Comparison of ENCODE assay signal across 9 mouse cellular contexts in genomic region chr6:124260198-124260931, GRCm38 (mm10). TPM values are rescaled to one million over a fixed set of nuclear protein-coding genes. Genes with fewer than 3 reads are reported as not detected.
A peak's percentile ranks its signal among the peaks of the same experiment; 100 is the strongest.
DNase-seq lines count a peak whose midpoint lies in the region; ATAC-seq and TF ChIP-seq lines count a peak whose summit lies in the region.
"Had no signal": no experiment of that assay in that cellular context is flagged by ENCODE, and none has a peak within 500 bp of the region (broad histone marks: within the 10 kb centered on the region; RNA-seq: fewer than 3 reads in every experiment).

No protein-coding gene starts in this region.

- H3K9me3 ChIP-seq in limb, embryonic 11.5 days (ENCODE audit: control insufficient read depth, low read length), result no peaks in the 10 kb centered on the region
- H3K9me3 ChIP-seq in midbrain, embryonic 15.5 days, result no peaks in the 10 kb centered on the region
- H3K9me3 ChIP-seq: embryonic facial prominence, embryonic 15.5 days had no signal

- 18% methylated on average over 14 of the region's 14 CpGs for WGBS in kidney, adult 2 months
- WGBS in limb, embryonic 11.5 days, result 32% methylated on average over 11 of the region's 14 CpGs
- WGBS in midbrain, embryonic 15.5 days, result 31% methylated on average over 10 of the region's 14 CpGs

- TF ChIP-seq CTCF in kidney, adult 2 months (conservative IDR thresholded peaks at IDR 0.05; ENCODE audit: insufficient read depth, insufficient read length, low read depth, low read length), result peak; percentile 87

- no peak overlapping the region for H3K4me2 ChIP-seq in limb, embryonic 11.5 days (ENCODE audit: low read depth, severe bottlenecking)
- no peak overlapping the region for H3K4me2 ChIP-seq in midbrain, embryonic 15.5 days
- H3K4me2 ChIP-seq: embryonic facial prominence, embryonic 15.5 days had no signal

- no peak for TF ChIP-seq POLR2A in kidney, adult 2 months (IDR thresholded peaks at IDR 0.05; ENCODE audit: low read depth, low read length)

- H3K4me1 ChIP-seq in kidney, adult 2 months (ENCODE audit: control insufficient read depth, insufficient read depth, low read length), result no peaks in the 10 kb centered on the region
- H3K4me1 ChIP-seq in limb, embryonic 11.5 days (ENCODE audit: control insufficient read depth, insufficient read depth, low read length), result 0 out of 2 replicates have a peak, but pooled peaks cover 2% of the 10 kb centered on the region
- H3K4me1 ChIP-seq in midbrain, embryonic 15.5 days, result no peaks in the 10 kb centered on the region
- H3K4me1 ChIP-seq: embryonic facial prominence, embryonic 15.5 days had no signal

- peak; percentile 84 for ATAC-seq in granulocyte monocyte progenitor cell, adult 5-6 weeks (replicated peaks; ENCODE audit: poor library complexity, severe bottlenecking)
- ATAC-seq in limb, embryonic 11.5 days (ENCODE audit: insufficient number of reproducible peaks, low FRiP score, low TSS enrichment, low read depth), result peak; percentile 46; the same call in 1 of the 2 replicates
- ATAC-seq in midbrain, embryonic 15.5 days (replicated peaks), result peak; percentile 93

- peak; percentile 50 for DNase-seq in urinary bladder, postnatal 25 days (ENCODE audit: low spot score)
- DNase-seq in urinary bladder, postnatal 4 days (ENCODE audit: low spot score in 2 of 2), result no peak
- DNase-seq in cerebellum, postnatal 4 days (ENCODE audit: low spot score in 2 of 2), result peak; percentile 45 to 82
- DNase-seq in kidney, adult 2 months, result peak; percentile 41
- peak; percentile 87 for DNase-seq in limb, embryonic 11.5 days (ENCODE audit: low spot score)
- DNase-seq in spleen, postnatal 4 days (ENCODE audit: low spot score in 2 of 2), result peak; percentile 53 to 85

- H3K9ac ChIP-seq in limb, embryonic 11.5 days (ENCODE audit: low read length), result no peak overlapping the region
- H3K9ac ChIP-seq in midbrain, embryonic 15.5 days, result no peak overlapping the region; the same call in 1 of the 2 replicates
- H3K9ac ChIP-seq: embryonic facial prominence, embryonic 15.5 days had no signal

- H3K4me3 ChIP-seq in kidney, adult 2 months (ENCODE audit: insufficient read depth, low read depth, low read length), result no peak overlapping the region
- H3K4me3 ChIP-seq in limb, embryonic 11.5 days (ENCODE audit: low read depth, low read length), result no peak overlapping the region
- no peak overlapping the region for H3K4me3 ChIP-seq in midbrain, embryonic 15.5 days
- H3K4me3 ChIP-seq: embryonic facial prominence, embryonic 15.5 days had no signal

- no peaks in the 10 kb centered on the region for H3K27me3 ChIP-seq in kidney, adult 2 months (replicated peaks; ENCODE audit: control insufficient read depth, insufficient read depth, low read length)
- no peaks in the 10 kb centered on the region for H3K27me3 ChIP-seq in limb, embryonic 11.5 days (ENCODE audit: control insufficient read depth, insufficient read depth, low read length)
- no peaks in the 10 kb centered on the region for H3K27me3 ChIP-seq in midbrain, embryonic 15.5 days (replicated peaks)
- H3K27me3 ChIP-seq: embryonic facial prominence, embryonic 15.5 days had no signal

- H3K27ac ChIP-seq in kidney, adult 2 months (ENCODE audit: insufficient read depth, low read depth, low read length), result no peak overlapping the region
- no peak overlapping the region for H3K27ac ChIP-seq in limb, embryonic 11.5 days (replicated peaks; ENCODE audit: low read depth, low read length)
- H3K27ac ChIP-seq in midbrain, embryonic 15.5 days, result no peak overlapping the region
- H3K27ac ChIP-seq: embryonic facial prominence, embryonic 15.5 days had no signal

- H3K36me3 ChIP-seq in kidney, adult 2 months (ENCODE audit: control insufficient read depth, insufficient read depth, low read length), result no peaks in the 10 kb centered on the region
- H3K36me3 ChIP-seq in limb, embryonic 11.5 days (ENCODE audit: control insufficient read depth, insufficient read depth, low read length), result no peaks in the 10 kb centered on the region
- no peaks in the 10 kb centered on the region for H3K36me3 ChIP-seq in midbrain, embryonic 15.5 days (replicated peaks)
- H3K36me3 ChIP-seq: embryonic facial prominence, embryonic 15.5 days had no signal

RNA-seq across cellular contexts. Expression of gene Vmn2r27, which starts 28.7 kb away (rescaled TPM):
- not detected in 2 replicates for total RNA-seq in granulocyte monocyte progenitor cell, adult 5-6 weeks (2014; fragmentation: Nextera tagmentation)
- not detected in 2 replicates for total RNA-seq in granulocyte monocyte progenitor cell, adult 5-6 weeks (2017)
- not detected in 2 replicates for polyA plus RNA-seq in kidney, adult 2 months (2012; rRNA removed)
- polyA plus RNA-seq in limb, embryonic 11.5 days (2014; fragmentation: Nextera tagmentation; extraction: Ambion mirVana), result not detected in 2 replicates
- not detected in 2 replicates for polyA plus RNA-seq in midbrain, embryonic 15.5 days (2015; fragmentation: Nextera tagmentation; extraction: Ambion mirVana)
- polyA plus RNA-seq: embryonic facial prominence, embryonic 15.5 days had no signal

RNA-seq across cellular contexts. Expression of gene Cd163, which starts 44.1 kb away (rescaled TPM):
- total RNA-seq in granulocyte monocyte progenitor cell, adult 5-6 weeks (2014; fragmentation: Nextera tagmentation), result 1.2 and 2.9 TPM in 2 replicates
- total RNA-seq in granulocyte monocyte progenitor cell, adult 5-6 weeks (2017), result 2.3 and 2.4 TPM in 2 replicates
- polyA plus RNA-seq in kidney, adult 2 months (2012; rRNA removed), result 0.26 and 0.39 TPM in 2 replicates
- polyA plus RNA-seq in limb, embryonic 11.5 days (2014; fragmentation: Nextera tagmentation; extraction: Ambion mirVana), result not detected in 2 replicates
- polyA plus RNA-seq in midbrain, embryonic 15.5 days (2015; fragmentation: Nextera tagmentation; extraction: Ambion mirVana), result 0.88 and 0.95 TPM in 2 replicates

Comparison
In these comparisons a context has a peak if more than half of its experiments do, and no peak if none do; other contexts are left out.
1. DNase-seq: peak in urinary bladder, postnatal 25 days (single experiment), cerebellum, postnatal 4 days (2 of 2), kidney, adult 2 months (single experiment), limb, embryonic 11.5 days (single experiment) and spleen, postnatal 4 days (2 of 2); none in urinary bladder, postnatal 4 days (0 of 2).
2. Peak in every context shown above with its lines, with median percentiles within 50 percentile points of each other: ATAC-seq.